Mouse (Mus musculus) G1E-ER4 (cell line): ENCODE data around the gene Hyal3. TPM values are rescaled to one million over a fixed set of nuclear protein-coding genes. Genes with fewer than 3 reads are reported as not detected.
A peak's percentile ranks its signal among the peaks of the same experiment; 100 is the strongest.

Experiments used
- GATA1 ChIP-seq: IDR thresholded peaks from one replicate; pipeline ENCODE4 v1.8.0; 2012; ENCODE audit warnings: low read length, inconsistent platforms
- polyA plus RNA-seq: library from polyadenylated mRNA; stranded (reverse); fragments of >175 nt; gene quantifications from 2 replicates; pipeline ENCODE4 v1.2.3, GENCODE M21; 2012

Gene Hyal3
- polyA plus RNA-seq, 1 experiment, result 0.06 TPM

DNA sequence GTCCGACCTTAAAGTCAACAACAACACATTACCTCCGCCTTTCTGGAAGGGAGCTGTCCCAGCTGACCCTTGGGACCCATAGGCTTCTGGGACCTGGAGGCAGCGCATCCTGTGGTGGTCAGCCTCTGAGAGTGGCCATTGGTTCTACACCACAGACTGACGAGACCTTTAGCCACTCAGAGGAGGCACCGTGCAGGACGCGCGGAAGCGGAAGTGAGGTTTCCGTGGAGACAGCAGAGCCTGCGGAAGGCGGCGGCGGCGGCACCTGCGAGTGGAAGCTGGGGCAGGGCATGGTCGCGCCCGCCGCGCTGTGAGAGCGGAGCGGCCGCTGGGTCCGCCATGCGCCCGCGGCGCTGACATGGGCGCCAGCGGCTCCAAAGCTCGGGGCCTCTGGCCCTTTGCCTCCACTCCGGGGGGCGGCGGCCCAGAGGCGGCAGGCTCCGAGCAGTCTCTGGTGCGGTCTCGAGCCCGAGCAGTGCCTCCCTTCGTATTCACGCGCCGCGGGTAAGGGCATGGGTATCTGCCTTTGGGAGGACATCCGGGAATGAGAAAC lies 17.5 kb upstream of the Hyal3 start, which contains the start of gene Tusc2:
Gene Tusc2 (plus strand): TSS at position 227 of the 553 bp plus-strand sequence.
- TF ChIP-seq GATA1, result no peak

DNA sequence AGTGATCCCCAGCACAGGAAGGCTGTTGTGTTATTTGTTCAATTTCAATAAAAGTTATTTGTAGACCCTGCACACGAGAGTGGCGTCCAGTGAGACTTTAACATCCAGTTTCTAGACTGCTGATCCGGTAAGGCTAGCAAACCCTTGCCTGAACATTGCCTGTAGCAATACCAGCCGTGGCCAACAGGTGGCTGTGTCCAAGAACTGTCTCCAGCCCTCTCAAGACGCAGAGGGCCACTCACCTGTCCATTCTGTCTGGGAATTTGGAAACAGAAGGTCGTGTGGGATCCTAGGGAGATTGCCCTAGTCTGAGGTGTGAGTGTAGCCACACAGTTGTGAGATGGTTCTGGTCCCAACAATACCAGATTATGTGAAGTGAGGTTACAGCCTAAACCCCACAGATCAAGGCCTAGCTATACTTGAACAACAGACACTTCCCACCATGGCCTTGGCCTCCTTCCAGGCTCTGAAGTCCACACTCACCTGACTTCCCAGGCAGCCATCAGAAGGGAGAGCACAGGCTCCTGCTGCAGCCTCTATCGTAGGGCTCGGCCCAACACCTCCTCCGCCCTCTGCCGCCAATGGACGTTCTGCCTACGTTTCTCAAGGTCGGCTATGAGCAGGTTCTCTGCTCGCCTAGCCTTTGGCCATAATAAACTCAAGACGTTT lies 14.4 kb upstream of the Hyal3 start:
- TF ChIP-seq GATA1, result no peak

- TF ChIP-seq GATA1, result no peak
Measured at GRCm38 (mm10) chr9:107566855-107567254, 13.8 kb upstream of the Hyal3 start.

DNA sequence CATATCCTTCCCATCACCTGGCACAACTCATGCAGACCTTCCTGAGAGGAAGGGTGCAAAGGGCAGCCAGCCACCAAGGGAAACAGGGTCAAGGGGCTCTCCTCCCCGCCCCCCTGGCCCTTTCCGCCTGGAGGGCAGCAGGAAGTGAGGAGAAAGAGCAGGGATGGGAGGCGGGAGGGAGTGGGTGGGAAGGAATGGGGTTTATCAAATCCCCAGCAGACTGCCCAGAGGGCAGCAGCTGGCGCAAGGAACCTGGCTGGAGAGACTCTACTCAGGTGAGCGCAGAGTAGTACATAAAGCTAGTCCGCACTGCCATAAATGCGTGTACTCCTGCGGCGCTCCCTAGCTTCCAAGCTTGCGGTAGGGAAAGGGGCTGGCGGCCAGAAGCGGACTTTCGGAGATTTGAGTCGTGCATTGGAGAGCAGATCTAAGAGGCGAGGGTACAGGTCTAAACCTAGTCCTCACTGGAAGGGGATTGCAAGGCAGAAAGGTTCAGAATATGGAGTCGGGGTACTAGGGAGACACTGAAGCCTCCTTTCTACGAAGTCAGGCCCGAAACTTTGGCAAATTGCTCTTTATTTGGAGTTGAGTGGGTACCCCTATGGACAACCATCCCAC lies 12.8 kb upstream of the Hyal3 start, which contains the start of gene Hyal2:
Gene Hyal2 (plus strand): TSS at position 244 of the 618 bp plus-strand sequence.
- TF ChIP-seq GATA1, result no peak

- no peak for TF ChIP-seq GATA1
Measured at GRCm38 (mm10) chr9:107568331-107569261, 12.0 kb upstream of the Hyal3 start.

- no peak for TF ChIP-seq GATA1
Measured at GRCm38 (mm10) chr9:107569270-107569669, 11.3 kb upstream of the Hyal3 start.

- TF ChIP-seq GATA1, result no peak
Measured at GRCm38 (mm10) chr9:107570016-107570415, 10.6 kb upstream of the Hyal3 start.

DNA sequence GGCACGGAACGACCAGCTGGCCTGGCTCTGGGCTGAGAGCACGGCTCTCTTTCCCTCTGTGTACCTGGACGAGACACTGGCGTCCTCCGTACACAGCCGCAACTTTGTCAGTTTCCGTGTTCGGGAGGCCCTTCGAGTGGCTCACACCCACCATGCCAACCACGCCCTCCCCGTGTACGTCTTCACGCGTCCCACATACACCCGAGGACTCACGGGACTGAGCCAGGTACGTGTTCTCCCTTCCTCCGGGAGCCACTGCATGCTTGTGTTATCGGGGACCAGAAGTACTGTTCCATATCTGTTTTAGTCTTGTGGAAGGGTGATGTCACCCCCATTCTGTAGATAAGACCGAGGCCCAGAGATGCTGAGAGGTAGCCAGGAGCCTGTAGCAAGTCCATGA lies 9.8 kb upstream of the Hyal3 start:
- TF ChIP-seq GATA1, result peak; percentile 37

- no peak for TF ChIP-seq GATA1
Measured at GRCm38 (mm10) chr9:107571534-107572326, 8.9 kb upstream of the Hyal3 start.

DNA sequence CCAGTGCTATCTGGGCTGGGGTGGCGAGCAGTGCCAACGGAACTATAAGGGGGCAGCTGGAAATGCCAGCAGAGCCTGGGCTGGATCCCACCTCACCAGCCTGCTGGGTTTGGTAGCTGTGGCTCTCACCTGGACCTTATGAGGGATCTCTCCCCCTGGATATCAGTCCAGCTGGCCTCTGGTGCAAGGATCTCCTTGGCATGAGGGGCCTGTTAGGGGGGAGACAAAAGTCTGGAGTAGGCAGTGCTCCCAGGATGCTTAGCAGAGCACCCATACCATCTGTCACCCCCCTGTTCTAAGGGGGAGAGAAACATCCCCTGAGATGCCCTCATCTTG lies 8.3 kb upstream of the Hyal3 start:
- TF ChIP-seq GATA1, result no peak

DNA sequence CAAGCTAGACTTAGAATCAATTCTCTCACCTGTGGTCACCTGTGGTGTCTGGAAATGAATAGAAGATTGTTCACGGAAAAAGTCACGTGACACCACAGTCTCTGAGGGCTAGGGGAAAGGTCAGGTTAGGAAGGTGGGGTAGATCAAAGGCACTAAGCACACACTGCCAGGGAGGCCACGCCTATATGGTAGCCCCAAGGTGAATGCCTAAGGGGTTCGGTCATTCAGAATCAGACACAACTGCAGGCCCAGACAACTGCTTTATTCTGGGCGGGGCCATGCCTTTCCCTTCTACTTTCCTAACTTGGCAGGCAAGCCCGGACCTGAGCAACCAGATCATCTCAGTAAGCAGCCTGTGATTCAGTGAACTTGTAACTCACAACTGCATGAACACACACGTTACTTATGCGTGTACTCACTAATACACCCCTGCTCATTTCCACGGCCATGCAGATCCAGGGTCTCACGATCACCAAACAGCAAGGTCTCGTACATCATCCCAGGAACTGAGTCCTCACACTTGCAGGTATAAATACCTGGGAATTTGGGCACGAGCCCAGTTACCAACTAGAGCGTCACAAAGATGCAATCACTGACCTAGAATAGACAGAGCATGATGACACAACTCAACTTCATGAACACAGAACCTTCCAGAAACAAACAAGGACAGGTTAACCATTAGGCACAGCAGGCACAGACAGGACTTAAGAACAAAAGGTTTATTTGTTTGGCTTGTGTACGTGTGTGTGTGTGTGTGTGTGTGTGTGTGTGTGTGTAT lies 4.8 kb upstream of the Hyal3 start:
- no peak for TF ChIP-seq GATA1

- no peak for TF ChIP-seq GATA1
Measured at GRCm38 (mm10) chr9:107576357-107577107, 4.1 kb upstream of the Hyal3 start, which contains the start of gene Hyal1. Gene Hyal1, plus strand, starts transcription at chr9:107576927.

GRCm38 (mm10) chr9:107577871-107578270 lies 2.7 kb upstream of the Hyal3 start:
- TF ChIP-seq GATA1, result no peak
